Mouse (Mus musculus): ENCODE measurements around the gene 2310034G01Rik. TPM values are rescaled to one million over a fixed set of nuclear protein-coding genes. Genes with fewer than 3 reads are reported as not detected.
A peak's percentile ranks its signal among the peaks of the same experiment; 100 is the strongest.

The 2310034G01Rik gene
- polyA plus RNA-seq, 1 experiment from 2014 or later: 3.9 TPM

DNA sequence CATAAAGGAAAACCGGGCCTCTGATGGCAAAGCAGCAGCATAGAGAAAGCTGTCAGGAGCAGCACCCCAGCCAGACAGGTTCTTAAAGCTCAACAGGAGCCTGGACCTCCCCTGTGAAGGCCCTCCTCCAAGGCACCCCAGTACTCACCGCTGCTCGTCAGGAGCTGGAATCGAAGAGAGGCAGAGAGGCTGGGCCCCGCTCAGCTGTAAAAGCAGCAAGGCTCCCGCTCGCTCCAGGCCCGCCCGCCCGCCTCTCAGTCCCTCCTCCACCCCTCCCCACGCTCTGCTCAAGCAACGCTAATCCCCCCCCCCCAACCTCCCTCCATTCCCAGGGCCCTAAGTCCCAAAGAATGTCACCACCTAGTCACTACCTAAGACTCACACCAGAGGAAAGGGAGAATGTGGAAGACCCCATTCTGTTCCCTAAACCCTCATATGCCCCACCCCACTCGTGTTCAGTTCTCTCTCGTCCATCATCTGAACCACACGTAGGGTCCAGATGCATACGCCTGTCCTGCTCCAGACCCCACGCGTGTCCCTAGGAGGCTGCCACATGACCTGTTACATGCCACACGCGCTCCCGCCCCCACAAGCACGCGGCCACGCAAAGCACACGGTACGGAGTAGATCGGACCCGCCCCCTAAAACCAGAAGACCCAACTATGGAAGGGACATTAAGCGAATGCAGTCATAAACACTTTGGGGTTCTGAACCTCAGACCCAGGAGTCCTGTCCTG is 23.9 kb downstream of the 2310034G01Rik start:
- H3K27me3 ChIP-seq (ENCODE audit: control insufficient read depth, insufficient read depth, low read length): peaks cover 2% of the 10 kb centered on the region; the same call in 1 of the 2 replicates
- peaks cover 12% of the 10 kb centered on the region for H3K36me3 ChIP-seq (ENCODE audit: control insufficient read depth, insufficient read depth, low read length)
- peak overlapping the region; percentile 70 for H3K4me3 ChIP-seq (ENCODE audit: low read depth, low read length)
- peak overlapping the region; percentile 60 for H3K9ac ChIP-seq (replicated peaks; ENCODE audit: low read depth, low read length)
- peak overlapping the region; percentile 99 for H3K4me2 ChIP-seq (ENCODE audit: low read depth, low read length)
- no peak for ATAC-seq (ENCODE audit: low read depth)
- H3K9me3 ChIP-seq (ENCODE audit: control insufficient read depth, low read length): no peaks in the 10 kb centered on the region
- 2% methylated on average over 29 of the region's 29 CpGs for WGBS
- H3K27ac ChIP-seq (ENCODE audit: low read depth, low read length): peak overlapping the region; percentile 73
- peaks cover 54% of the 10 kb centered on the region for H3K4me1 ChIP-seq (ENCODE audit: control insufficient read depth, insufficient read depth, low read length)

DNA sequence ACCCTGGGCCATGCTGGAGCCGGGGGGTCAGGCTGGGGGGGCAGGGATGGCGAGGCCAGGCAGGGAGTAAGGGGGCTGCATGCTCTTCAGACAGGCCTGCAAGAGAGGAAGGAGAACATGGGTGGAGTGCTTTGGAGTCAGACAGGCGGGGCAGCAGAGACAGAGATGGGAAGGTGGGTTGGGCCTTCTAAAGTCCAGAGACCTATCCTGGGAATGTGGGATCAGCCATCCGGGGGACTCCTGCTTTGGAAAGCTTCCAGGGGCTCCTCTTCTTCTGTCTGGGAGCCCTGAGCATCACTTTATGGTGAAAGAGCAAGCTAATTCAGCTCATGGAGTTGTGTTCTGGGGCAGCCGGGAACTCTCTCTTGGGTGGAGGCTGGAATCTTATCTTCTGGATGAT is 25.2 kb downstream of the 2310034G01Rik start:
- H3K4me3 ChIP-seq (ENCODE audit: low read depth, low read length): peak overlapping the region; percentile 70
- peak overlapping the region; percentile 99 for H3K4me2 ChIP-seq (ENCODE audit: low read depth, low read length)
- H3K27ac ChIP-seq (ENCODE audit: low read depth, low read length): no peak overlapping the region
- peaks cover 50% of the 10 kb centered on the region for H3K4me1 ChIP-seq (ENCODE audit: control insufficient read depth, insufficient read depth, low read length)
- ATAC-seq (ENCODE audit: low read depth): no peak
- H3K9me3 ChIP-seq (ENCODE audit: control insufficient read depth, low read length): no peaks in the 10 kb centered on the region
- peaks cover 2% of the 10 kb centered on the region; the same call in 1 of the 2 replicates for H3K27me3 ChIP-seq (ENCODE audit: control insufficient read depth, insufficient read depth, low read length)
- H3K36me3 ChIP-seq (ENCODE audit: control insufficient read depth, insufficient read depth, low read length): no peaks in the 10 kb centered on the region
- H3K9ac ChIP-seq (replicated peaks; ENCODE audit: low read depth, low read length): 0 out of 2 replicates have a peak overlapping the region, but pooled peaks have one; percentile 21
- WGBS: 74% methylated on average over 5 of the region's 5 CpGs

DNA sequence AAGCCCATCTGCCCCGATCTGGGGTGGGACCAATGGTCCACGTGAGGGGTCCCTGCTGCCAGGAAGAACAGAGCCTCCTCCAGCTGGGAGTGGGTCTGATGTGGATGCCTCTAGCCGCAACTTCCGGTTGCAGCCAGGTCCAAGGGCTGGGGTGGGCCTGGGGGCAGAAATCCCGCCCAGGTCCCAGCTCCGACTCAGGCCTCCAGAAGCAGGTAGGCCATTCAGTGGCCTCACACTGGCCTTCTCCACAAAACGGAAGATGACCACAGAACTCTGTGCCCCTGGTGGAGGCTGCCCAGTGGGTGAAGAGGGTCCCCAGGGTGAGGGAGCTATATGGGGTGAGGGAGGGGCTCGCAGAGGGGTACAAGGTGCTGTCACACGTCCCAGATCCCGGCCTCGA is 25.7 kb downstream of the 2310034G01Rik start:
- 64% methylated on average over 11 of the region's 11 CpGs for WGBS
- ATAC-seq (ENCODE audit: low read depth): no peak
- H3K27ac ChIP-seq (ENCODE audit: low read depth, low read length): no peak overlapping the region
- H3K36me3 ChIP-seq (ENCODE audit: control insufficient read depth, insufficient read depth, low read length): no peaks in the 10 kb centered on the region
- peaks cover 2% of the 10 kb centered on the region; the same call in 1 of the 2 replicates for H3K27me3 ChIP-seq (ENCODE audit: control insufficient read depth, insufficient read depth, low read length)
- H3K4me1 ChIP-seq (ENCODE audit: control insufficient read depth, insufficient read depth, low read length): peaks cover 45% of the 10 kb centered on the region
- H3K4me3 ChIP-seq (ENCODE audit: low read depth, low read length): no peak overlapping the region
- no peak overlapping the region for H3K4me2 ChIP-seq (ENCODE audit: low read depth, low read length)
- no peaks in the 10 kb centered on the region for H3K9me3 ChIP-seq (ENCODE audit: control insufficient read depth, low read length)
- H3K9ac ChIP-seq (replicated peaks; ENCODE audit: low read depth, low read length): no peak overlapping the region

DNA sequence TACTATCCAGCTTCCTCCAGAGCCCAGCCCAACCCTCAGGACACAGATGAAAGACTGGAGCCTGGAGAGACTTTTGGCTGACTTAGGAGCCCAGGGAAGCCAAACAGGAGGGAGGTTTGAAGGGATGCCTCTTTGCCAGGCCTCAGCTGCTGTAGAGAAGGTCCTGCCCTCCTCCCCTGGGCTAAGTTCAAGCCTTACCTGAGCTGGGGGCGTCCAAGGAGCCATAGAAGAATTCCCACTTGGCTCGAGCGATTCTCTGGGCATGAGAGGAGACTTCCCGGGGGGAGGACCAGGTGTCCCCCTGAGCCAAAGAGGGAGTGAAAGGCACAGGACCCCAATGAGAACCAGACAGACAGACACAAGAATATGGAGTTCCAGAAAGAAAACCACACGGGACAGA is 26.4 kb downstream of the 2310034G01Rik start:
- peaks cover 43% of the 10 kb centered on the region for H3K4me1 ChIP-seq (ENCODE audit: control insufficient read depth, insufficient read depth, low read length)
- no peaks in the 10 kb centered on the region for H3K9me3 ChIP-seq (ENCODE audit: control insufficient read depth, low read length)
- H3K9ac ChIP-seq (replicated peaks; ENCODE audit: low read depth, low read length): no peak overlapping the region
- H3K4me2 ChIP-seq (ENCODE audit: low read depth, low read length): no peak overlapping the region
- 70% methylated on average over 5 of the region's 5 CpGs for WGBS
- H3K27ac ChIP-seq (ENCODE audit: low read depth, low read length): no peak overlapping the region
- H3K36me3 ChIP-seq (ENCODE audit: control insufficient read depth, insufficient read depth, low read length): no peaks in the 10 kb centered on the region
- H3K4me3 ChIP-seq (ENCODE audit: low read depth, low read length): no peak overlapping the region
- ATAC-seq (ENCODE audit: low read depth): no peak
- peaks cover 2% of the 10 kb centered on the region; the same call in 1 of the 2 replicates for H3K27me3 ChIP-seq (ENCODE audit: control insufficient read depth, insufficient read depth, low read length)

DNA sequence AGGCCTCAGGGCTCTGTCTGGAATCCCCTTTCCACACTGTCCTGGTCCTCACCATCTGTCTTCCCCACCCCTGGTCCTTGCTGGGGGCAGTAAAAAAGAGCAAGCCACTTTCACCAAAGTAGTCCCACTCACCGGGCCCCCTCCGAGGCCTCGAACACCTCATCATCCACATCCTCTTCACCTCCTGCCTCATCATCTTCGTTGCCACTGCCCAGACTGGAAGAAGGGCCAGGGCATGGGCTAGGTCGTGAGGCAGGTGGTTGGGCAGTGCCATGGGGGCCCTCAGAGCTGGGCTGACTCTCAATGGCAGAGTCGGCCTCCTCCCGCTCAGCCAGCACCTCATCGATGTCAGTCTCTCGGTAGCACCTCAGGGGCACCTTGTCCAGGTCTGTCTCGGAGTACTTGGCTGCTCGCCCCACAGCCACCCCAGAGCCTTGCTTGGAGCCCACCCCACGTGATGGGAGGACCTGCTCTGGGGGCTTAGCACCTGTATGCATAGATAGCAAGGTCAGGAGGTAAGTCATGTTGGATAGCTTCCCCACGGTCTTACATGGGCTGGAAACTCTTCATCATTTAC is 27.0 kb downstream of the 2310034G01Rik start:
- H3K9me3 ChIP-seq (ENCODE audit: control insufficient read depth, low read length): no peaks in the 10 kb centered on the region
- H3K9ac ChIP-seq (replicated peaks; ENCODE audit: low read depth, low read length): 0 out of 2 replicates have a peak overlapping the region, but pooled peaks have one; percentile 25
- peaks cover 47% of the 10 kb centered on the region for H3K4me1 ChIP-seq (ENCODE audit: control insufficient read depth, insufficient read depth, low read length)
- no peaks in the 10 kb centered on the region for H3K36me3 ChIP-seq (ENCODE audit: control insufficient read depth, insufficient read depth, low read length)
- no peak for ATAC-seq (ENCODE audit: low read depth)
- H3K27me3 ChIP-seq (ENCODE audit: control insufficient read depth, insufficient read depth, low read length): peaks cover 2% of the 10 kb centered on the region
- WGBS: 80% methylated on average over 13 of the region's 13 CpGs
- H3K27ac ChIP-seq (ENCODE audit: low read depth, low read length): no peak overlapping the region
- H3K4me3 ChIP-seq (ENCODE audit: low read depth, low read length): no peak overlapping the region
- H3K4me2 ChIP-seq (ENCODE audit: low read depth, low read length): no peak overlapping the region

DNA sequence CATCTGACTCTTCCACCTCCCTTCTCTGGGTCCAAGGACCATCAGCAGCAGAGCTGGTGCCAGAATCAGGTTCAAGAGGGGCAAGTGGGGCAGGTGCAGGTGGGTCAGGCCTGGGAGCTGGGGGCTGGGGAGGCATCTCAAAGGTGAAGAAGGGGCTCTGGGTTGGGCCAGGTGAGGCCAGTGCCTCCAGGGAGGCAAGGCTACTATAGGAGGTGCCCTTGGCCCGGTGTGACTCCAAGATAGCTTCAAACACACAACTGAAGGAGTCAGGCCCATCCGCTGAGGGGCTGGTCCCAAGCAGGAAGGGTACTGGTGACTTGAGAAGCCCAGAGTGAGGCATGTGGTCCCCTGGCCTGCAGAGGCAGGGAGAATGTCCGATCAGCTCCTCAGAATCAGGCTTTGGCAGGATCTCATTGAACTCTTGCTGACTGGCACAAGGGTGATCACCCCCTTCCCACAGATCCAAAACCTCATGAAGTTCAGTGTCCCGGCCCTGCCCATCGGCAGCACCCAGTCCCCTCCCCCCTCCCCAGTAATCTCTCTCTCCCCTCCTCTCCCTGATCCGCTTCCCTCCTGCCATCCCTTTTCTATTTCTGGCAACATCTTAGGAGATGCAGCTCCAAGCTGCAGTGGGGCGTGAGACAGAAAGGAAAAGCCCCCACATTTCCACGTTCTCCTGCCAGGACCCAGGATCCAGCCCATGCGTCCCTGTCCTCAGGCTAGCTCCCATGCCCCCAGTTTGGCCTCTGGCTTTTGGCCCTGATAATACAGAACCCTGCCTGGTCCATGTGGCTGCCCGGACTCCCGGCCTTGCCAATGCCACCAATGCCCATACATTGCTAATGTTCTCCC is 27.7 kb downstream of the 2310034G01Rik start:
- peaks cover 6% of the 10 kb centered on the region for H3K27me3 ChIP-seq (ENCODE audit: control insufficient read depth, insufficient read depth, low read length)
- H3K36me3 ChIP-seq (ENCODE audit: control insufficient read depth, insufficient read depth, low read length): no peaks in the 10 kb centered on the region
- no peak for ATAC-seq (ENCODE audit: low read depth)
- 0 out of 2 replicates have a peak overlapping the region, but pooled peaks have one; percentile 16 for H3K9ac ChIP-seq (replicated peaks; ENCODE audit: low read depth, low read length)
- whole genome bisulfite sequencing: 60% methylated on average over 11 of the region's 11 CpGs
- peaks cover 48% of the 10 kb centered on the region for H3K4me1 ChIP-seq (ENCODE audit: control insufficient read depth, insufficient read depth, low read length)
- H3K4me3 ChIP-seq (ENCODE audit: low read depth, low read length): no peak overlapping the region
- peak overlapping the region; percentile 11; the same call in 1 of the 2 replicates for H3K4me2 ChIP-seq (ENCODE audit: low read depth, low read length)
- peak overlapping the region; percentile 62 for H3K27ac ChIP-seq (ENCODE audit: low read depth, low read length)
- H3K9me3 ChIP-seq (ENCODE audit: control insufficient read depth, low read length): no peaks in the 10 kb centered on the region

DNA sequence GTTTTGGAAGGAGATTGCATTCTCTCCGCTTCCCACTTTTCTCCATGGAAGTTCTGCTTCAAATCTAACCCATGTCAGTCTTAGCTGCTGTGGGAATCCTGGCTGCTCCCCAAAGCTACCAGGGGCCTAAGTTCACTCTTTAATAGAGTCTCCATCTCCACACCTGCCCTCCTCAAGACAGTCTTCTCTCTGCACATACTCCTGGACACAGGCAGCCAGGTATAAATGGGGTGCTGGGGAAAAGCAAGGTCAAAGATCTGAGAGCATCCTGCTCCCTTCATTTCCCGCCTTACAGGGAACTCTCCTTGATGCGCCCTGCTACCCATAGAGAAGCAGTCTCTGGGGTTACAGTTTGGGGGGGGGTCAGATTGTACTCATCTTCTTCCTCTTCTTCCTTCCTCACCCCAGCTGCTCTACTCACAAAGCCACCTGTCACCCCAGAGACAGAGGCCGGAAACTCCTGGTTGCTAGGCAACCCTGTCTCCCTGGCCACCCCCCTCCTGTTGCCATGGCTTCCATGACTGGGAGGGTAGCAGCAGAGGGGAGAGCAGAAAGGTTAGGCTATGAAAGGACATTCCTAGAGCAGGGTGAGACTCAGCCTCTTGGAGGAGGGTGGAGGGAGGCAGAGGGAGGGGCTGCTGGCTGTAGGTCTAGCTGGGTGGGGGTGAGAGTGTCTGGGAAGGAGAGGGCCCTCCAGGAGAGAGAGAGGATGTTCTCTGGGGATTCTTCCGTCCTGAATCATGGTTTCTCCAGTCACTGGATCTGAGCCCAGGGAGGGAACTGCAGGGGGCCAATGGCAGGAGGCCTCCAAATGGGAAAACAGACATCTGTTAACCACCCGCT is 28.8 kb downstream of the 2310034G01Rik start:
- peak overlapping the region; percentile 11; the same call in 1 of the 2 replicates for H3K4me2 ChIP-seq (ENCODE audit: low read depth, low read length)
- peaks cover 51% of the 10 kb centered on the region for H3K4me1 ChIP-seq (ENCODE audit: control insufficient read depth, insufficient read depth, low read length)
- no peak overlapping the region for H3K4me3 ChIP-seq (ENCODE audit: low read depth, low read length)
- peak; percentile 57 for ATAC-seq (ENCODE audit: low read depth)
- no peak overlapping the region for H3K9ac ChIP-seq (replicated peaks; ENCODE audit: low read depth, low read length)
- no peaks in the 10 kb centered on the region for H3K9me3 ChIP-seq (ENCODE audit: control insufficient read depth, low read length)
- 20% methylated on average over 6 of the region's 6 CpGs for WGBS
- H3K36me3 ChIP-seq (ENCODE audit: control insufficient read depth, insufficient read depth, low read length): no peaks in the 10 kb centered on the region
- peak overlapping the region; percentile 62; the same call in 1 of the 2 replicates for H3K27ac ChIP-seq (ENCODE audit: low read depth, low read length)
- H3K27me3 ChIP-seq (ENCODE audit: control insufficient read depth, insufficient read depth, low read length): peaks cover 17% of the 10 kb centered on the region

DNA sequence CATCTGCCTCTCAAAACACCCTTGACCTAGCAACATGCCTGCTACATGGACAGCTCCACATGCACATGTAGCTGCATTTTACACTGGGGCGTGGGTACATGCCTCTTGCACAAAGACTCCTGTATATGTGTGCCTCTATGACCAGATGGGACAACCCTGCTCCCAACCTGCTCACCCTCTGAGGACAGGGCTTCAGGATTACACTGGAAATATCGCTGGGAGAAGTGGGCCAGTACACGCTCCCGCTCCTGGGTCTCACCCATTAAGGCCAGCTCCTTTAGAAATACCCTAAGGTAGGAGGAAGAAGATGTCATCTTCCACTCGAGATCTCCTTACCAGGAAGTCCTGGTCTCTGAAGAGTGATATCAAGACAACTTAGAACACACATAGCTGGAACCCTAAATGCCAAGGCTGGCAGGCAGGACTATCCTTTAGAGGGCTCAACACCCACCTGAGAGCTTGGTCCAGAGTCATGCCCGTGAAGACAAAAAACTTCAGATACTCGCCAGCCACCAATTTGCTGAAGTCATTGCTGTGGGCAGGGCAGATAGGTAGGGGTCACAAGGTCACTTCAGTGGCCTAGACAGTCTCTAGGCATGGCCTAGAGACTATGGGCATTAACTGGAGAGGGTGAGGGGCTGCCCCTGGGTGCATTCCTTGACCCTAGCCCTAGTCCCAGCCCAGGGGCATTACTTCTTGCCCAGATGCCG is 29.9 kb downstream of the 2310034G01Rik start:
- no peak overlapping the region for H3K4me2 ChIP-seq (ENCODE audit: low read depth, low read length)
- WGBS: 83% methylated on average over 8 of the region's 8 CpGs
- H3K27ac ChIP-seq (ENCODE audit: low read depth, low read length): no peak overlapping the region
- H3K27me3 ChIP-seq (ENCODE audit: control insufficient read depth, insufficient read depth, low read length): peaks cover 26% of the 10 kb centered on the region
- no peak overlapping the region for H3K4me3 ChIP-seq (ENCODE audit: low read depth, low read length)
- ATAC-seq (ENCODE audit: low read depth): no peak
- no peak overlapping the region for H3K9ac ChIP-seq (replicated peaks; ENCODE audit: low read depth, low read length)
- H3K4me1 ChIP-seq (ENCODE audit: control insufficient read depth, insufficient read depth, low read length): peaks cover 49% of the 10 kb centered on the region
- no peaks in the 10 kb centered on the region for H3K36me3 ChIP-seq (ENCODE audit: control insufficient read depth, insufficient read depth, low read length)
- H3K9me3 ChIP-seq (ENCODE audit: control insufficient read depth, low read length): no peaks in the 10 kb centered on the region
